Mouse (Mus musculus) midbrain, embryonic 14.5 days (tissue): ENCODE results near the gene Luc7l3. TPM values are rescaled to one million over a fixed set of nuclear protein-coding genes. Genes with fewer than 3 reads are reported as not detected.

Experiments
- ATAC-seq: fragments of 200-750 bp; cut with Nextera tagmentation; 2 replicates; pipeline ENCODE4 v1.8.0; 2017; ENCODE audit warnings: moderate number of reproducible peaks, moderate library complexity; ENCODE audit not compliant: low FRiP score, low TSS enrichment
- DNase-seq: peaks from one replicate; pipeline ENCODE4 v3.0.0-alpha.2; 2015
- H3K27ac ChIP-seq: fragments of 300-500 bp; sonication (generic); replicated peaks from 2 replicates; pipeline ENCODE4 v1.5.1; 2014; ENCODE audit warnings: mild to moderate bottlenecking, low read depth, low read length, moderate library complexity
- H3K27me3 ChIP-seq: fragments of 300-500 bp; sonication (generic); 2 replicates; pipeline ENCODE4 v1.6.1; 2014; ENCODE audit warnings: low read length, control low read depth, mixed read lengths; ENCODE audit not compliant: control insufficient read depth, insufficient read depth
- H3K36me3 ChIP-seq: fragments of 300-500 bp; sonication (generic); 2 replicates; pipeline ENCODE4 v1.6.1; 2014; ENCODE audit warnings: low read length, control low read depth; ENCODE audit not compliant: control insufficient read depth, insufficient read depth
- H3K4me1 ChIP-seq: fragments of 300-500 bp; sonication (generic); 2 replicates; pipeline ENCODE4 v1.6.1; 2014; ENCODE audit warnings: mild to moderate bottlenecking, antibody characterized with exemption, low read length, control low read depth; ENCODE audit not compliant: control insufficient read depth, insufficient read depth
- H3K4me2 ChIP-seq: fragments of 300-500 bp; sonication (generic); 2 replicates; pipeline ENCODE4 v1.6.1; 2014; ENCODE audit warnings: mild to moderate bottlenecking, low read length, moderate library complexity
- H3K4me3 ChIP-seq: fragments of 300-500 bp; sonication (generic); replicated peaks from 2 replicates; pipeline ENCODE4 v1.5.1; 2014; ENCODE audit warnings: low read depth, low read length
- H3K9ac ChIP-seq: fragments of 300-500 bp; sonication (generic); replicated peaks from 2 replicates; pipeline ENCODE4 v1.6.1; 2014; ENCODE audit warnings: mild to moderate bottlenecking, low read length, moderate library complexity
- H3K9me3 ChIP-seq: fragments of 300-500 bp; sonication (generic); 2 replicates; pipeline ENCODE4 v1.6.1; 2016; ENCODE audit warnings: low read length, control low read depth, mixed read lengths; ENCODE audit not compliant: control insufficient read depth
- WGBS: fragments of 180-500 bp; shearing (Covaris S2); extraction: QIAGEN DNeasy Blood & Tissue Kit; methylation state at CpG from one replicate; pipeline ENCODE4 v1.1.7; 2014; 5-methylcytosine and 5-hydroxymethylcytosine counted together
- polyA plus RNA-seq: library from polyadenylated mRNA; unstranded; fragments of >200 nt; fragmentation: Nextera tagmentation; extraction: Ambion mirVana; gene quantifications from 2 replicates; pipeline ENCODE4 v1.2.1, GENCODE M21; 2014

Luc7l3 gene
- polyA plus RNA-seq, 1 experiment from 2014 or later, result 122 TPM

DNA sequence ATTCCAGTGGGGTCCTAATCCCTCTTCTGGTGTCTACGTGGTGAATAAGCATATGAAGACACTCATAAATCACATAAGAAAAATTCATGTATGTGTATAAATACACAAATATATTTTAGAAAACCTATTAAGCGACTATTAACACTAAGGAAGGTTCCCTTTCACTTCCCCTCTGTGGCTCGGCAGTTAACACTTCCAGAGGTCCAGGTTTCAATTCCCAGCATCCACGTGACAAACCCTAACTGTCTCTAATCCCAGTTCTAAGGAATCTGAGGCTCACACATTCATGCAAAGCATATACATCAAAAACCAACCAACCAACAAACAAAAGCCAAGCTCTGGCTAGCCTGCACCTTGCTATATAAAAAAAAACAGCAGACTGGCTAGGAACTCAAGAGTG, 4.3 kb downstream of the Luc7l3 start:
- no peak for ATAC-seq
- H3K9ac ChIP-seq, result no peak overlapping the region
- no peak overlapping the region for H3K4me3 ChIP-seq
- no peaks in the 10 kb centered on the region for H3K9me3 ChIP-seq
- no peak overlapping the region for H3K4me2 ChIP-seq
- no peaks in the 10 kb centered on the region for H3K27me3 ChIP-seq
- no peak overlapping the region for H3K27ac ChIP-seq
- H3K36me3 ChIP-seq, result no peaks in the 10 kb centered on the region
- 59% methylated on average over 4 of the region's 4 CpGs for WGBS
- H3K4me1 ChIP-seq, result peaks cover 44% of the 10 kb centered on the region
- no peak for DNase-seq

DNA sequence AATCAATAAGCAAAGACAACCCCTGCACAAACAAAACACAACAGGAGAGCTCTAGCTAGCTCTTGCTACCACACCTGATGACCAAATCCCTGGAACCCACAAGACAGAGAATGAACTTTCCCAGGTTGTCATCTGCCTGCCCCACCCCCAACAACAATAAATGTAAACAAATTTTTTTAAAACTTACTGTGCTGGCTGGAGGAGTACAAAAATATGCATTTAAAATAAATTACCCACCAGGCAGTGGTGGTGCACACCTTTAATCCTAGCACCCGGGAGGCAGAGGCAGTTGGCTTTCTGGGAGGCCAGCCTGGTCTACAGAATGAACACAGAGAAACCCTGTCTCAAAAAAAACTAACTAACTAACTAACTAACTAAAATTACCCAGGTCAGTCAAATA, 4.8 kb downstream of the Luc7l3 start:
- Histone ChIP-seq H3K4me3 (no peak overlapping the region), H3K36me3 (no peaks in the 10 kb centered on the region), H3K27ac (no peak overlapping the region), H3K9me3 (no peaks in the 10 kb centered on the region), H3K27me3 (no peaks in the 10 kb centered on the region), H3K4me1 (peaks cover 44% of the 10 kb centered on the region), H3K4me2 (no peak overlapping the region), H3K9ac (no peak overlapping the region)
- 79% methylated on average over 1 of the region's 1 CpGs for WGBS
- no peak for DNase-seq
- ATAC-seq, result no peak

GRCm38 (mm10) chr11:94316528-94316927, 5.3 kb downstream of the Luc7l3 start:
- DNase-seq (no peak), ATAC-seq (no peak)
- 85% methylated on average over 2 of the region's 2 CpGs for WGBS
- Histone ChIP-seq H3K9ac (no peak overlapping the region), H3K4me1 (peaks cover 44% of the 10 kb centered on the region), H3K27ac (no peak overlapping the region), H3K27me3 (no peaks in the 10 kb centered on the region), H3K9me3 (no peaks in the 10 kb centered on the region), H3K36me3 (no peaks in the 10 kb centered on the region), H3K4me2 (no peak overlapping the region), H3K4me3 (no peak overlapping the region)

- no peaks in the 10 kb centered on the region for H3K27me3 ChIP-seq
- DNase-seq (no peak), ATAC-seq (no peak)
- H3K4me3 ChIP-seq, result no peak overlapping the region
- no peak overlapping the region for H3K9ac ChIP-seq
- no peak overlapping the region for H3K27ac ChIP-seq
- peaks cover 42% of the 10 kb centered on the region for H3K4me1 ChIP-seq
- WGBS, result 76% methylated on average over 1 of the region's 1 CpGs
- no peaks in the 10 kb centered on the region for H3K9me3 ChIP-seq
- H3K36me3 ChIP-seq, result no peaks in the 10 kb centered on the region
- H3K4me2 ChIP-seq, result no peak overlapping the region
Measured at GRCm38 (mm10) chr11:94315308-94315707, 6.5 kb downstream of the Luc7l3 start.

GRCm38 (mm10) chr11:94314098-94314652, 7.6 kb downstream of the Luc7l3 start:
- Histone ChIP-seq H3K36me3 (no peaks in the 10 kb centered on the region), H3K4me1 (peaks cover 31% of the 10 kb centered on the region), H3K27me3 (no peaks in the 10 kb centered on the region), H3K4me2 (no peak overlapping the region), H3K9ac (no peak overlapping the region), H3K9me3 (no peaks in the 10 kb centered on the region), H3K4me3 (no peak overlapping the region), H3K27ac (no peak overlapping the region)
- no peak for ATAC-seq
- no peak for DNase-seq
- 86% methylated on average over 2 of the region's 2 CpGs for WGBS

DNA sequence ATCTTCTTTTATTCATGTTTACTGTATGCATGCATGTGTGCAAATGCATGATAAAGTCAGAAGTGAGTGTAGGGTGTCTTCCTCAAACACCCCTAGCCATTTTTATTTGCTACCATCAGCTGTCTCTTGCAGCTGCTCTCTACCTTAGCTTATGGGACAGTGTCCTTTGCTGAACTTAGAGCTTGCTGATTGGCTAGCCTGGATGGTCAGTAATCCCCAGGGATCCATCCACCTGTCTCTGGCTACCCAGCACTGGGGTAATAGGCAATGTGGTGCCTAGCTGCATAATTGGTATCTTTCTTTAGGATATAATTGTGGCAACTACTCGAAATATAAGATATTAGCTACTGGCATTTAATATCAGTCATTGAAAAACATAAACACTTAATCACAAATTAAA, 9.1 kb downstream of the Luc7l3 start:
- no peaks in the 10 kb centered on the region for H3K27me3 ChIP-seq
- no peaks in the 10 kb centered on the region for H3K9me3 ChIP-seq
- 94% methylated on average over 1 of the region's 1 CpGs for WGBS
- peaks cover 6% of the 10 kb centered on the region; the same call in 1 of the 2 replicates for H3K36me3 ChIP-seq
- H3K4me3 ChIP-seq, result no peak overlapping the region
- no peak overlapping the region for H3K27ac ChIP-seq
- H3K4me1 ChIP-seq, result peaks cover 25% of the 10 kb centered on the region
- no peak overlapping the region for H3K9ac ChIP-seq
- DNase-seq (no peak), ATAC-seq (no peak)
- no peak overlapping the region for H3K4me2 ChIP-seq

GRCm38 (mm10) chr11:94294996-94295845, 26.6 kb downstream of the Luc7l3 start:
- Histone ChIP-seq H3K27me3 (no peaks in the 10 kb centered on the region), H3K4me3 (no peak overlapping the region), H3K4me2 (no peak overlapping the region), H3K4me1 (no peaks in the 10 kb centered on the region), H3K9me3 (no peaks in the 10 kb centered on the region), H3K36me3 (peaks cover 92% of the 10 kb centered on the region), H3K27ac (no peak overlapping the region), H3K9ac (no peak overlapping the region)
- DNase-seq, result no peak
- no peak for ATAC-seq
- 82% methylated on average over 9 of the region's 9 CpGs for WGBS

GRCm38 (mm10) chr11:94290062-94290740, 31.6 kb downstream of the Luc7l3 start:
- H3K9me3 ChIP-seq, result no peaks in the 10 kb centered on the region
- no peaks in the 10 kb centered on the region for H3K4me1 ChIP-seq
- peaks cover 90% of the 10 kb centered on the region for H3K36me3 ChIP-seq
- no peak overlapping the region for H3K4me2 ChIP-seq
- ATAC-seq, result no peak
- H3K27me3 ChIP-seq, result no peaks in the 10 kb centered on the region
- H3K27ac ChIP-seq, result no peak overlapping the region
- no peak overlapping the region for H3K4me3 ChIP-seq
- DNase-seq, result no peak
- 92% methylated on average over 10 of the region's 10 CpGs for WGBS
- no peak overlapping the region for H3K9ac ChIP-seq
